Mouse (Mus musculus): ENCODE data around the gene Cyp2d9. TPM values are rescaled to one million over a fixed set of nuclear protein-coding genes. Genes with fewer than 3 reads are reported as not detected.
"Not testable (repeated sequence)": the region's sequence is repeated elsewhere in the genome, so short reads cannot be mapped to it uniquely, and the experiment has no call there.

The Cyp2d9 gene
- total RNA-seq, 1 experiment from 2014 or later: not detected

GRCm38 (mm10) chr15:82437975-82438617 is 4.9 kb downstream of the Cyp2d9 start:
- no peak for ATAC-seq (ENCODE audit: extremely low read depth, insufficient number of reproducible peaks, low FRiP score, poor library complexity, severe bottlenecking)

- no peak for ATAC-seq (ENCODE audit: extremely low read depth, insufficient number of reproducible peaks, low FRiP score, poor library complexity, severe bottlenecking)
Measured at GRCm38 (mm10) chr15:82443658-82444057, 10.4 kb downstream of the Cyp2d9 start.

- no peak for ATAC-seq (ENCODE audit: extremely low read depth, insufficient number of reproducible peaks, low FRiP score, poor library complexity, severe bottlenecking)
Measured at GRCm38 (mm10) chr15:82445196-82445595, 12.0 kb downstream of the Cyp2d9 start.

GRCm38 (mm10) chr15:82450045-82450444 is 16.8 kb downstream of the Cyp2d9 start:
- ATAC-seq (ENCODE audit: extremely low read depth, insufficient number of reproducible peaks, low FRiP score, poor library complexity, severe bottlenecking): not testable (repeated sequence)

GRCm38 (mm10) chr15:82452133-82452532 is 18.9 kb downstream of the Cyp2d9 start:
- not testable (repeated sequence) for ATAC-seq (ENCODE audit: extremely low read depth, insufficient number of reproducible peaks, low FRiP score, poor library complexity, severe bottlenecking)

- ATAC-seq (ENCODE audit: extremely low read depth, insufficient number of reproducible peaks, low FRiP score, poor library complexity, severe bottlenecking): not testable (repeated sequence)
Measured at GRCm38 (mm10) chr15:82453501-82453900, 20.3 kb downstream of the Cyp2d9 start.

GRCm38 (mm10) chr15:82456086-82456790 is 23.0 kb downstream of the Cyp2d9 start:
- ATAC-seq (ENCODE audit: extremely low read depth, insufficient number of reproducible peaks, low FRiP score, poor library complexity, severe bottlenecking): not testable (repeated sequence)

- no peak for ATAC-seq (ENCODE audit: extremely low read depth, insufficient number of reproducible peaks, low FRiP score, poor library complexity, severe bottlenecking)
Measured at GRCm38 (mm10) chr15:82457064-82458021, 24.1 kb downstream of the Cyp2d9 start.

- not testable (repeated sequence) for ATAC-seq (ENCODE audit: extremely low read depth, insufficient number of reproducible peaks, low FRiP score, poor library complexity, severe bottlenecking)
Measured at GRCm38 (mm10) chr15:82459266-82459665, 26.0 kb downstream of the Cyp2d9 start.

- ATAC-seq (ENCODE audit: extremely low read depth, insufficient number of reproducible peaks, low FRiP score, poor library complexity, severe bottlenecking): no peak
Measured at GRCm38 (mm10) chr15:82464701-82465100, 31.5 kb downstream of the Cyp2d9 start.

GRCm38 (mm10) chr15:82494273-82494672 is 61.0 kb downstream of the Cyp2d9 start:
- ATAC-seq (ENCODE audit: extremely low read depth, insufficient number of reproducible peaks, low FRiP score, poor library complexity, severe bottlenecking): not testable (repeated sequence)

Other genes with a start within 250 kb of the Cyp2d9 start
- 0.58 and 1.1 TPM in 2 replicates for gene Shisa8, start 220.6 kb upstream of the Cyp2d9 start, total RNA-seq (2017)
- gene Tnfrsf13c, start 209.1 kb upstream of the Cyp2d9 start, total RNA-seq (2017): 157 and 160 TPM in 2 replicates
- gene Cenpm, start 188.7 kb upstream of the Cyp2d9 start, total RNA-seq (2017): not detected in 2 replicates
- not detected in 2 replicates for gene 1500009C09Rik, start 181.0 kb upstream of the Cyp2d9 start, total RNA-seq (2017)
- not detected in 2 replicates for gene Sept3, start 158.5 kb upstream of the Cyp2d9 start, total RNA-seq (2017)
- gene Wbp2nl, start 134.5 kb upstream of the Cyp2d9 start, total RNA-seq (2017): not detected in 2 replicates
- 32.2 and 40.0 TPM in 2 replicates for gene Naga, start 94.5 kb upstream of the Cyp2d9 start, total RNA-seq (2017)
- 0.35 and 0.37 TPM in 2 replicates for gene Pheta2, start 94.5 kb upstream of the Cyp2d9 start, total RNA-seq (2017)
- gene Smdt1, start 94.5 kb upstream of the Cyp2d9 start, total RNA-seq (2017): 34.0 and 36.1 TPM in 2 replicates
- 119 and 121 TPM in 2 replicates for gene Ndufa6, start 79.1 kb upstream of the Cyp2d9 start, total RNA-seq (2017)
- 2.2 and 4.7 TPM in 2 replicates for gene Cyp2d22, start 53.2 kb upstream of the Cyp2d9 start, total RNA-seq (2017)
- not detected in 2 replicates for gene Cyp2d11, start 39.4 kb upstream of the Cyp2d9 start, total RNA-seq (2017)
- gene Cyp2d10, start 26.2 kb upstream of the Cyp2d9 start, total RNA-seq (2017): not detected in 2 replicates
- not detected in 2 replicates for gene Cyp2d12, start 121.6 kb downstream of the Cyp2d9 start, total RNA-seq (2017)
- not detected in 2 replicates for gene Cyp2d34, start 187.5 kb downstream of the Cyp2d9 start, total RNA-seq (2017)